In the genomic region with DNA sequence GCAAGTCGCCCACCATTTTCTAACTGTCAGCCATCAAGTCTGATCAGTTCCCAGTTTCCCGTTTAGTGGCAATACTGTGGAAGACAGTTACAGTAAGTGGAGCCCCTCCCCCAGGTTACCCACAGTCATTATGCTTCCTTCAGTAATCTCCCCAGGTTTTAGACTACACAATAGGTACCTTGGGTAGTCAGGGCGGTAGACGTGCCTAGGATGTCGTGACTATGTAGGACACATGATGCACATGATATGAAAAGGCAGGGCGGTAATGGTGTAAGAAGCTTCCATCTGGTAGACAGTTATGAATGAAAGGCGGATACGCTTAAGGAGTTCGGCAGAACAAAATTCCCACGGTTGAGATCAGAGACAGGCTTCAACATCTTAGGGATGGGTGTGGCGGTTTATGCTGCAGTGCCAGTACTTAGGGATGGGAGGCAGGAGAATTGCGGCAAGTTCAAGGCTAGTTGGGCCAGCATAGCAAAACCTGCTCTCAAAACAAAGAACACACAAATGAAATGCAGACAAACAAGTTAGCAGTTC, we compare ENCODE assay signal across 11 mouse cellular contexts. TPM values are rescaled to one million over a fixed set of nuclear protein-coding genes. Genes with fewer than 3 reads are reported as not detected.
DNase-seq lines count a peak whose midpoint lies in the region; ATAC-seq lines count a peak whose summit lies in the region.
"Had no signal": no experiment of that assay in that cellular context is flagged by ENCODE, and none has a peak within 500 bp of the region (broad histone marks: within the 10 kb centered on the region; RNA-seq: fewer than 3 reads in every experiment).

No protein-coding gene starts in this region.

- H3K9ac ChIP-seq in hindbrain, embryonic 14.5 days, result no peak overlapping the region
- no peak overlapping the region for H3K9ac ChIP-seq in midbrain, embryonic 12.5 days (replicated peaks)
- H3K9ac ChIP-seq in midbrain, embryonic 15.5 days, result no peak overlapping the region
- H3K9ac ChIP-seq in forebrain, embryonic 15.5 days (replicated peaks), result no peak overlapping the region
- H3K9ac ChIP-seq in stomach, embryonic 15.5 days, result no peak overlapping the region

- 78% methylated on average over 12 of the region's 12 CpGs for WGBS in hindbrain, embryonic 14.5 days
- WGBS in hindbrain, embryonic 10.5 days, result 79% methylated on average over 12 of the region's 12 CpGs
- 68% methylated on average over 12 of the region's 12 CpGs for WGBS in midbrain, embryonic 12.5 days
- WGBS in midbrain, embryonic 15.5 days, result 70% methylated on average over 12 of the region's 12 CpGs
- 74% methylated on average over 12 of the region's 12 CpGs for WGBS in forebrain, embryonic 15.5 days
- WGBS in stomach, embryonic 15.5 days, result 45% methylated on average over 12 of the region's 12 CpGs

- H3K4me2 ChIP-seq in hindbrain, embryonic 14.5 days (replicated peaks), result peak overlapping the region; percentile 17; the same call in 1 of the 2 replicates
- H3K4me2 ChIP-seq in midbrain, embryonic 12.5 days (replicated peaks), result peak overlapping the region; percentile 31; the same call in 1 of the 2 replicates
- no peak overlapping the region for H3K4me2 ChIP-seq in midbrain, embryonic 15.5 days
- no peak overlapping the region for H3K4me2 ChIP-seq in forebrain, embryonic 15.5 days (replicated peaks)
- peak overlapping the region; percentile 39 for H3K4me2 ChIP-seq in stomach, embryonic 15.5 days

- ATAC-seq in hindbrain, embryonic 14.5 days (ENCODE audit: low FRiP score), result no peak
- ATAC-seq in midbrain, embryonic 12.5 days (ENCODE audit: low FRiP score, low read depth), result 0 out of 2 replicates have a peak, but pooled peaks have one; percentile 38
- ATAC-seq in midbrain, embryonic 15.5 days (replicated peaks), result no peak
- ATAC-seq in forebrain, embryonic 15.5 days (replicated peaks), result peak; percentile 55; the same call in 1 of the 2 replicates
- ATAC-seq in stomach, embryonic 15.5 days (ENCODE audit: insufficient read depth, low FRiP score, low read depth), result peak; percentile 27; the same call in 1 of the 2 replicates
- ATAC-seq in CD4-positive, CD25-positive, alpha-beta regulatory T cell, adult 4 months, result no peak
- ATAC-seq: activated CD4-positive, CD25-positive, alpha-beta regulatory T cell, adult 4 months had no signal

- no peaks in the 10 kb centered on the region for H3K9me3 ChIP-seq in hindbrain, embryonic 14.5 days (ENCODE audit: control insufficient read depth, low read length)
- H3K9me3 ChIP-seq in hindbrain, embryonic 10.5 days, result no peaks in the 10 kb centered on the region
- H3K9me3 ChIP-seq in midbrain, embryonic 12.5 days, result no peaks in the 10 kb centered on the region
- H3K9me3 ChIP-seq in midbrain, embryonic 15.5 days, result 0 out of 2 replicates have a peak, but pooled peaks cover 4% of the 10 kb centered on the region
- H3K9me3 ChIP-seq in forebrain, embryonic 15.5 days, result no peaks in the 10 kb centered on the region
- H3K9me3 ChIP-seq in stomach, embryonic 15.5 days, result no peaks in the 10 kb centered on the region
- H3K9me3 ChIP-seq: limb, embryonic 10.5 days had no signal

- no peaks in the 10 kb centered on the region for H3K36me3 ChIP-seq in hindbrain, embryonic 14.5 days (replicated peaks; ENCODE audit: control insufficient read depth, insufficient read depth)
- H3K36me3 ChIP-seq in hindbrain, embryonic 10.5 days, result no peaks in the 10 kb centered on the region
- no peaks in the 10 kb centered on the region for H3K36me3 ChIP-seq in midbrain, embryonic 12.5 days
- no peaks in the 10 kb centered on the region for H3K36me3 ChIP-seq in midbrain, embryonic 15.5 days (replicated peaks)
- H3K36me3 ChIP-seq in forebrain, embryonic 15.5 days, result no peaks in the 10 kb centered on the region
- H3K36me3 ChIP-seq in stomach, embryonic 15.5 days, result peaks cover 4% of the 10 kb centered on the region; the same call in 1 of the 2 replicates
- H3K36me3 ChIP-seq: limb, embryonic 10.5 days had no signal

- H3K27ac ChIP-seq in hindbrain, embryonic 14.5 days, result no peak overlapping the region
- no peak overlapping the region for H3K27ac ChIP-seq in hindbrain, embryonic 10.5 days
- no peak overlapping the region for H3K27ac ChIP-seq in midbrain, embryonic 12.5 days (replicated peaks)
- H3K27ac ChIP-seq in midbrain, embryonic 15.5 days, result no peak overlapping the region
- no peak overlapping the region for H3K27ac ChIP-seq in forebrain, embryonic 15.5 days (replicated peaks)
- peak overlapping the region; percentile 27; the same call in 1 of the 2 replicates for H3K27ac ChIP-seq in stomach, embryonic 15.5 days
- H3K27ac ChIP-seq: limb, embryonic 10.5 days had no signal

- H3K4me1 ChIP-seq in hindbrain, embryonic 14.5 days (replicated peaks; ENCODE audit: control insufficient read depth, insufficient read depth, low read length), result no peaks in the 10 kb centered on the region; the same call in 1 of the 2 replicates
- peaks cover 11% of the 10 kb centered on the region; the same call in 1 of the 2 replicates for H3K4me1 ChIP-seq in hindbrain, embryonic 10.5 days (replicated peaks)
- peaks cover 11% of the 10 kb centered on the region for H3K4me1 ChIP-seq in midbrain, embryonic 12.5 days
- H3K4me1 ChIP-seq in midbrain, embryonic 15.5 days, result no peaks in the 10 kb centered on the region
- H3K4me1 ChIP-seq in forebrain, embryonic 15.5 days, result peaks cover 4% of the 10 kb centered on the region; the same call in 1 of the 2 replicates
- peaks cover 20% of the 10 kb centered on the region for H3K4me1 ChIP-seq in stomach, embryonic 15.5 days

- no peak overlapping the region for H3K4me3 ChIP-seq in hindbrain, embryonic 14.5 days (replicated peaks; ENCODE audit: low read length)
- H3K4me3 ChIP-seq in hindbrain, embryonic 10.5 days, result no peak overlapping the region
- H3K4me3 ChIP-seq in midbrain, embryonic 12.5 days, result no peak overlapping the region
- no peak overlapping the region for H3K4me3 ChIP-seq in midbrain, embryonic 15.5 days
- H3K4me3 ChIP-seq in forebrain, embryonic 15.5 days, result no peak overlapping the region
- H3K4me3 ChIP-seq in stomach, embryonic 15.5 days (replicated peaks), result no peak overlapping the region
- H3K4me3 ChIP-seq: limb, embryonic 10.5 days had no signal

- H3K27me3 ChIP-seq in hindbrain, embryonic 14.5 days (ENCODE audit: control insufficient read depth, insufficient read depth, low read length), result no peaks in the 10 kb centered on the region
- peaks cover 5% of the 10 kb centered on the region; the same call in 1 of the 2 replicates for H3K27me3 ChIP-seq in hindbrain, embryonic 10.5 days (ENCODE audit: insufficient read depth, poor library complexity, severe bottlenecking)
- peaks cover 68% of the 10 kb centered on the region for H3K27me3 ChIP-seq in midbrain, embryonic 12.5 days
- H3K27me3 ChIP-seq in midbrain, embryonic 15.5 days (replicated peaks), result peaks cover 13% of the 10 kb centered on the region; the same call in 1 of the 2 replicates
- H3K27me3 ChIP-seq in forebrain, embryonic 15.5 days, result no peaks in the 10 kb centered on the region
- no peaks in the 10 kb centered on the region for H3K27me3 ChIP-seq in stomach, embryonic 15.5 days (replicated peaks)

- DNase-seq in hindbrain, embryonic 14.5 days (ENCODE audit: low spot score), result no peak
- no peak for DNase-seq in hindbrain, embryonic 10.5 days (ENCODE audit: low spot score)
- no peak for DNase-seq in gastrocnemius, postnatal 4 days (ENCODE audit: low spot score in 2 of 2)
- DNase-seq: gastrocnemius, postnatal 14 days had no signal

RNA-seq across cellular contexts. Expression of a gene that starts 15.6 kb away (rescaled TPM):
- polyA plus RNA-seq in hindbrain, embryonic 14.5 days (2014; fragmentation: Nextera tagmentation; extraction: Ambion mirVana), result 34.4 and 41.6 TPM in 2 replicates
- 12.1 and 15.1 TPM in 2 replicates for polyA plus RNA-seq in hindbrain, embryonic 10.5 days (2016; fragmentation: Nextera tagmentation; extraction: Ambion mirVana)
- 7.9 and 10.6 TPM in 2 replicates for polyA plus RNA-seq in midbrain, embryonic 12.5 days (2016; fragmentation: Nextera tagmentation; extraction: Ambion mirVana)
- polyA plus RNA-seq in midbrain, embryonic 15.5 days (2015; fragmentation: Nextera tagmentation; extraction: Ambion mirVana), result 33.4 and 44.8 TPM in 2 replicates
- 40.5 and 45.1 TPM in 2 replicates for polyA plus RNA-seq in forebrain, embryonic 15.5 days (2015; fragmentation: Nextera tagmentation; extraction: Ambion mirVana)
- polyA plus RNA-seq in stomach, embryonic 15.5 days (2015; fragmentation: Nextera tagmentation; extraction: Ambion mirVana), result 32.0 and 40.2 TPM in 2 replicates
- total RNA-seq in gastrocnemius, postnatal 4 days (2021), result 10 to 100 TPM; 47.6 to 51.2 TPM
- under 1 TPM in 1 of 2 experiments, not detected in 1; 0.09 TPM for polyA plus RNA-seq in CD4-positive, CD25-positive, alpha-beta regulatory T cell, adult 4 months (2017; shearing (Covaris generic))

Comparison
In these comparisons a context has a peak if more than half of its experiments do, and no peak if none do; other contexts are left out.
1. ATAC-seq: peak in midbrain, embryonic 12.5 days (single experiment), forebrain, embryonic 15.5 days (single experiment) and stomach, embryonic 15.5 days (single experiment); none in hindbrain, embryonic 14.5 days (single experiment), midbrain, embryonic 15.5 days (single experiment) and CD4-positive, CD25-positive, alpha-beta regulatory T cell, adult 4 months (single experiment).
2. H3K4me2 ChIP-seq: peak in hindbrain, embryonic 14.5 days (single experiment), midbrain, embryonic 12.5 days (single experiment) and stomach, embryonic 15.5 days (single experiment); none in midbrain, embryonic 15.5 days (single experiment) and forebrain, embryonic 15.5 days (single experiment).